Mouse (Mus musculus) retina, adult 2 months (tissue): ENCODE measurements around the gene Mtmr12.
"Not testable (repeated sequence)": the region's sequence is repeated elsewhere in the genome, so short reads cannot be mapped to it uniquely, and the experiment has no call there.

Experiments
- DNase-seq: peaks from one replicate; pipeline ENCODE4 v3.0.0-alpha.2; 2012; ENCODE audit warnings: low read depth, low spot score

The Mtmr12 gene

GRCm38 (mm10) chr15:12211577-12211976 lies 6.7 kb downstream of the Mtmr12 start:
- no peak for DNase-seq

GRCm38 (mm10) chr15:12212266-12212665 lies 7.4 kb downstream of the Mtmr12 start:
- no peak for DNase-seq

- no peak for DNase-seq
Observed at GRCm38 (mm10) chr15:12214531-12215414, 9.9 kb downstream of the Mtmr12 start.

- no peak for DNase-seq
Observed at GRCm38 (mm10) chr15:12215415-12215718, 10.5 kb downstream of the Mtmr12 start.

GRCm38 (mm10) chr15:12216119-12216518 lies 11.3 kb downstream of the Mtmr12 start:
- no peak for DNase-seq

- no peak for DNase-seq
Observed at GRCm38 (mm10) chr15:12216798-12217197, 12.0 kb downstream of the Mtmr12 start.

GRCm38 (mm10) chr15:12217332-12217731 lies 12.5 kb downstream of the Mtmr12 start:
- DNase-seq, result not testable (repeated sequence)

GRCm38 (mm10) chr15:12217849-12218248 lies 13.0 kb downstream of the Mtmr12 start:
- no peak for DNase-seq

- no peak for DNase-seq
Observed at GRCm38 (mm10) chr15:12218583-12219382, 14.0 kb downstream of the Mtmr12 start.

GRCm38 (mm10) chr15:12221131-12221530 lies 16.3 kb downstream of the Mtmr12 start:
- DNase-seq, result no peak

- no peak for DNase-seq
Observed at GRCm38 (mm10) chr15:12222564-12223302, 17.9 kb downstream of the Mtmr12 start.

- DNase-seq, result no peak
Observed at GRCm38 (mm10) chr15:12223393-12223792, 18.6 kb downstream of the Mtmr12 start.

- DNase-seq, result no peak
Observed at GRCm38 (mm10) chr15:12224239-12224638, 19.4 kb downstream of the Mtmr12 start.

- no peak for DNase-seq
Observed at GRCm38 (mm10) chr15:12225062-12225461, 20.2 kb downstream of the Mtmr12 start.

GRCm38 (mm10) chr15:12226908-12227307 lies 22.1 kb downstream of the Mtmr12 start:
- DNase-seq, result no peak

GRCm38 (mm10) chr15:12227355-12227754 lies 22.5 kb downstream of the Mtmr12 start:
- no peak for DNase-seq

- no peak for DNase-seq
Observed at GRCm38 (mm10) chr15:12229603-12230242, 24.9 kb downstream of the Mtmr12 start.

- no peak for DNase-seq
Observed at GRCm38 (mm10) chr15:12230243-12230935, 25.6 kb downstream of the Mtmr12 start.

- DNase-seq, result no peak
Observed at GRCm38 (mm10) chr15:12231462-12231861, 26.6 kb downstream of the Mtmr12 start.

- no peak for DNase-seq
Observed at GRCm38 (mm10) chr15:12232429-12232828, 27.6 kb downstream of the Mtmr12 start.

- no peak for DNase-seq
Observed at GRCm38 (mm10) chr15:12233021-12233420, 28.2 kb downstream of the Mtmr12 start.
